Mouse (Mus musculus) neural tube, embryonic 15.5 days (tissue): ENCODE data around the gene Mien1. TPM values are rescaled to one million over a fixed set of nuclear protein-coding genes. Genes with fewer than 3 reads are reported as not detected.
A peak's percentile ranks its signal among the peaks of the same experiment; 100 is the strongest.

Source experiments
- ATAC-seq: fragments of 200-750 bp; cut with Nextera tagmentation; 2 replicates; pipeline ENCODE4 v1.8.0; 2017; ENCODE audit warnings: mild to moderate bottlenecking, moderate TSS enrichment, moderate library complexity; ENCODE audit not compliant: low FRiP score
- H3K27ac ChIP-seq: fragments of 300-500 bp; sonication (generic); replicated peaks from 2 replicates; pipeline ENCODE4 v1.5.1; 2015; ENCODE audit warnings: mild to moderate bottlenecking, inconsistent platforms
- H3K27me3 ChIP-seq: fragments of 300-500 bp; sonication (generic); replicated peaks from 2 replicates; pipeline ENCODE4 v1.6.1; 2015; ENCODE audit warnings: inconsistent platforms
- H3K36me3 ChIP-seq: fragments of 300-500 bp; sonication (generic); 2 replicates; pipeline ENCODE4 v1.6.1; 2015; ENCODE audit warnings: inconsistent platforms
- H3K4me1 ChIP-seq: fragments of 300-500 bp; sonication (generic); 2 replicates; pipeline ENCODE4 v1.6.1; 2015; ENCODE audit warnings: inconsistent platforms
- H3K4me2 ChIP-seq: fragments of 300-500 bp; sonication (generic); 2 replicates; pipeline ENCODE4 v1.6.1; 2015; ENCODE audit warnings: inconsistent platforms, mild to moderate bottlenecking, moderate library complexity
- H3K4me3 ChIP-seq: fragments of 300-500 bp; sonication (generic); replicated peaks from 2 replicates; pipeline ENCODE4 v1.5.1; 2015; ENCODE audit warnings: mild to moderate bottlenecking, inconsistent platforms
- H3K9ac ChIP-seq: fragments of 300-500 bp; sonication (generic); replicated peaks from 2 replicates; pipeline ENCODE4 v1.6.1; 2015; ENCODE audit warnings: mild to moderate bottlenecking, inconsistent platforms
- H3K9me3 ChIP-seq: fragments of 300-500 bp; sonication (generic); replicated peaks from 2 replicates; pipeline ENCODE4 v1.6.1; 2016; ENCODE audit warnings: inconsistent platforms
- WGBS: fragments of 180-500 bp; shearing (Covaris S2); methylation state at CpG from one replicate; pipeline ENCODE4 v1.1.7; 2015; ENCODE audit warnings: mixed read lengths; 5-methylcytosine and 5-hydroxymethylcytosine counted together
- polyA plus RNA-seq: library from polyadenylated mRNA; unstranded; fragments of >200 nt; fragmentation: Nextera tagmentation; extraction: Ambion mirVana; gene quantifications from 2 replicates; pipeline ENCODE4 v1.2.1, GENCODE M21; 2015

Mien1 gene
- polyA plus RNA-seq, 1 experiment from 2014 or later: 278 TPM

GRCm38 (mm10) chr11:98414162-98414561, 24.6 kb downstream of the Mien1 start:
- H3K36me3 ChIP-seq: no peaks in the 10 kb centered on the region
- no peak overlapping the region for H3K27ac ChIP-seq
- WGBS: 19% methylated on average over 2 of the region's 2 CpGs
- H3K27me3 ChIP-seq: peaks cover 28% of the 10 kb centered on the region
- H3K4me1 ChIP-seq: peaks cover 27% of the 10 kb centered on the region
- H3K9ac ChIP-seq: no peak overlapping the region
- no peak overlapping the region for H3K4me3 ChIP-seq
- H3K9me3 ChIP-seq: no peaks in the 10 kb centered on the region
- peak overlapping the region; percentile 96 for H3K4me2 ChIP-seq
- no peak for ATAC-seq

GRCm38 (mm10) chr11:98413731-98414130, 25.1 kb downstream of the Mien1 start:
- WGBS: 11% methylated on average over 7 of the region's 7 CpGs
- ATAC-seq: no peak
- 0 out of 2 replicates have a peak overlapping the region, but pooled peaks have one; percentile 82 for H3K27ac ChIP-seq
- no peak overlapping the region for H3K9ac ChIP-seq
- peak overlapping the region; percentile 96 for H3K4me2 ChIP-seq
- peaks cover 28% of the 10 kb centered on the region for H3K27me3 ChIP-seq
- no peaks in the 10 kb centered on the region for H3K36me3 ChIP-seq
- no peaks in the 10 kb centered on the region for H3K9me3 ChIP-seq
- H3K4me1 ChIP-seq: peaks cover 30% of the 10 kb centered on the region
- peak overlapping the region; percentile 51 for H3K4me3 ChIP-seq

GRCm38 (mm10) chr11:98412797-98413301, 25.9 kb downstream of the Mien1 start:
- Histone ChIP-seq H3K4me2 (peak overlapping the region; percentile 96), H3K4me1 (peaks cover 30% of the 10 kb centered on the region), H3K36me3 (no peaks in the 10 kb centered on the region), H3K27me3 (peaks cover 28% of the 10 kb centered on the region), H3K9me3 (no peaks in the 10 kb centered on the region), H3K9ac (peak overlapping the region; percentile 67), H3K27ac (peak overlapping the region; percentile 82), H3K4me3 (peak overlapping the region; percentile 51)
- under 1% methylated on average over 40 of the region's 40 CpGs for WGBS
- peak; percentile 55 for ATAC-seq

GRCm38 (mm10) chr11:98412273-98412796, 26.5 kb downstream of the Mien1 start, which contains the start of gene Erbb2:
Gene Erbb2 (plus strand): TSS chr11:98412470.
- peak within 1 kb of the TSS; percentile 96 for H3K4me2 ChIP-seq
- peaks cover 30% of the 10 kb centered on the region for H3K4me1 ChIP-seq
- no peaks in the 10 kb centered on the region for H3K9me3 ChIP-seq
- peaks cover 28% of the 10 kb centered on the region for H3K27me3 ChIP-seq
- H3K27ac ChIP-seq: peak within 1 kb of the TSS; percentile 82
- WGBS: under 1% methylated on average over 43 of the region's 49 CpGs
- H3K36me3 ChIP-seq: no peaks in the 10 kb centered on the region
- H3K4me3 ChIP-seq: peak within 1 kb of the TSS; percentile 51
- peak; percentile 30 for ATAC-seq
- H3K9ac ChIP-seq: peak within 1 kb of the TSS; percentile 67

- Histone ChIP-seq H3K9ac (no peak overlapping the region), H3K4me2 (peak overlapping the region; percentile 3; the same call in 1 of the 2 replicates), H3K4me3 (no peak overlapping the region), H3K9me3 (no peaks in the 10 kb centered on the region), H3K36me3 (no peaks in the 10 kb centered on the region), H3K27me3 (peaks cover 28% of the 10 kb centered on the region), H3K27ac (peak overlapping the region; percentile 46; the same call in 1 of the 2 replicates), H3K4me1 (peaks cover 28% of the 10 kb centered on the region)
- peak; percentile 67; the same call in 1 of the 2 replicates for ATAC-seq
- WGBS: 4% methylated on average over 9 of the region's 10 CpGs
Observed at GRCm38 (mm10) chr11:98409341-98409822, 29.4 kb downstream of the Mien1 start.

- H3K27me3 ChIP-seq: peaks cover 30% of the 10 kb centered on the region
- 0 out of 2 replicates have a peak overlapping the region, but pooled peaks have one; percentile 3 for H3K4me2 ChIP-seq
- no peak overlapping the region for H3K9ac ChIP-seq
- ATAC-seq: no peak
- no peaks in the 10 kb centered on the region for H3K9me3 ChIP-seq
- WGBS: 52% methylated on average over 8 of the region's 8 CpGs
- no peaks in the 10 kb centered on the region for H3K36me3 ChIP-seq
- H3K4me3 ChIP-seq: no peak overlapping the region
- H3K27ac ChIP-seq: peak overlapping the region; percentile 46
- peaks cover 22% of the 10 kb centered on the region for H3K4me1 ChIP-seq
Observed at GRCm38 (mm10) chr11:98408872-98409271, 29.9 kb downstream of the Mien1 start.

GRCm38 (mm10) chr11:98406621-98407020, 32.2 kb downstream of the Mien1 start:
- no peaks in the 10 kb centered on the region for H3K9me3 ChIP-seq
- WGBS: 80% methylated on average over 6 of the region's 6 CpGs
- no peak overlapping the region for H3K4me3 ChIP-seq
- peaks cover 4% of the 10 kb centered on the region; the same call in 1 of the 2 replicates for H3K4me1 ChIP-seq
- H3K4me2 ChIP-seq: no peak overlapping the region
- no peak overlapping the region for H3K9ac ChIP-seq
- no peaks in the 10 kb centered on the region for H3K36me3 ChIP-seq
- peaks cover 22% of the 10 kb centered on the region for H3K27me3 ChIP-seq
- no peak overlapping the region for H3K27ac ChIP-seq
- ATAC-seq: no peak

- WGBS: 49% methylated on average over 3 of the region's 3 CpGs
- H3K27ac ChIP-seq: peak overlapping the region; percentile 97
- peaks cover 14% of the 10 kb centered on the region for H3K4me1 ChIP-seq
- peak overlapping the region; percentile 79 for H3K4me3 ChIP-seq
- H3K36me3 ChIP-seq: no peaks in the 10 kb centered on the region
- H3K9ac ChIP-seq: peak overlapping the region; percentile 71
- peaks cover 8% of the 10 kb centered on the region; the same call in 1 of the 2 replicates for H3K27me3 ChIP-seq
- H3K9me3 ChIP-seq: no peaks in the 10 kb centered on the region
- H3K4me2 ChIP-seq: peak overlapping the region; percentile 81
- no peak for ATAC-seq
Observed at GRCm38 (mm10) chr11:98400816-98401215, 38.0 kb downstream of the Mien1 start.

- Histone ChIP-seq H3K4me2 (peak within 1 kb of the TSS; percentile 81), H3K4me1 (peaks cover 14% of the 10 kb centered on the region), H3K27ac (peak within 1 kb of the TSS; percentile 97), H3K36me3 (no peaks in the 10 kb centered on the region), H3K27me3 (peaks cover 8% of the 10 kb centered on the region; the same call in 1 of the 2 replicates), H3K4me3 (peak within 1 kb of the TSS; percentile 79), H3K9me3 (no peaks in the 10 kb centered on the region), H3K9ac (peak within 1 kb of the TSS; percentile 71)
- WGBS: under 1% methylated on average over 40 of the region's 40 CpGs
- peak; percentile 95 for ATAC-seq
Observed at GRCm38 (mm10) chr11:98400161-98400726, 38.5 kb downstream of the Mien1 start, which contains the start of gene Pgap3. Gene Pgap3 (minus strand): TSS chr11:98400490.

GRCm38 (mm10) chr11:98397946-98398345, 40.8 kb downstream of the Mien1 start:
- H3K27me3 ChIP-seq: no peaks in the 10 kb centered on the region
- H3K4me1 ChIP-seq: peaks cover 17% of the 10 kb centered on the region
- no peak overlapping the region for H3K27ac ChIP-seq
- WGBS: 91% methylated on average over 7 of the region's 7 CpGs
- no peak overlapping the region for H3K9ac ChIP-seq
- H3K4me2 ChIP-seq: no peak overlapping the region
- no peak for ATAC-seq
- no peak overlapping the region for H3K4me3 ChIP-seq
- H3K36me3 ChIP-seq: no peaks in the 10 kb centered on the region
- H3K9me3 ChIP-seq: no peaks in the 10 kb centered on the region

- peaks cover 9% of the 10 kb centered on the region for H3K4me1 ChIP-seq
- ATAC-seq: no peak
- no peaks in the 10 kb centered on the region for H3K9me3 ChIP-seq
- 50% methylated on average over 4 of the region's 4 CpGs for WGBS
- no peak overlapping the region for H3K9ac ChIP-seq
- H3K27me3 ChIP-seq: peaks cover 22% of the 10 kb centered on the region
- no peak overlapping the region for H3K27ac ChIP-seq
- H3K4me3 ChIP-seq: no peak overlapping the region
- H3K36me3 ChIP-seq: no peaks in the 10 kb centered on the region
- H3K4me2 ChIP-seq: no peak overlapping the region
Observed at GRCm38 (mm10) chr11:98395041-98395440, 43.8 kb downstream of the Mien1 start.

- Histone ChIP-seq H3K9me3 (no peaks in the 10 kb centered on the region), H3K4me2 (no peak overlapping the region), H3K36me3 (no peaks in the 10 kb centered on the region), H3K27ac (no peak overlapping the region), H3K4me1 (0 out of 2 replicates have a peak, but pooled peaks cover 3% of the 10 kb centered on the region), H3K9ac (no peak overlapping the region), H3K27me3 (peaks cover 24% of the 10 kb centered on the region), H3K4me3 (no peak overlapping the region)
- ATAC-seq: no peak
- WGBS: 74% methylated on average over 6 of the region's 6 CpGs
Observed at GRCm38 (mm10) chr11:98394301-98394700, 44.5 kb downstream of the Mien1 start.
